Mouse (Mus musculus) erythroblast, embryonic 14.5 days (primary cell): ENCODE measurements around the gene Tdg.

Source experiments
- GATA1 ChIP-seq: IDR thresholded peaks from 2 replicates; pipeline ENCODE4 v1.6.1; 2012; ENCODE audit warnings: low read length, inconsistent platforms, mixed read lengths
- TAL1 ChIP-seq: IDR thresholded peaks from 3 replicates; pipeline ENCODE4 v1.6.1; 2012; ENCODE audit warnings: low read length, inconsistent platforms, mixed read lengths

GRCm38 (mm10) chr10:82631133-82631532 lies 1.5 kb downstream of the Tdg start:
- TF ChIP-seq TAL1 (no peak), GATA1 (no peak)
